Mouse (Mus musculus) ovary, postnatal 10 days (tissue): ENCODE measurements around the gene Tppp.
"Not testable (repeated sequence)": the region's sequence is repeated elsewhere in the genome, so short reads cannot be mapped to it uniquely, and the experiment has no call there.

ENCODE experiments used
- DNase-seq: peaks from one replicate; pipeline ENCODE4 v3.0.0; 2022; ENCODE audit warnings: low spot score

The Tppp gene

GRCm38 (mm10) chr13:74025151-74026081 is 16.2 kb downstream of the Tppp start:
- DNase-seq: no peak

- DNase-seq: no peak
Observed at GRCm38 (mm10) chr13:74026215-74026614, 17.0 kb downstream of the Tppp start.

GRCm38 (mm10) chr13:74028116-74028515 is 18.9 kb downstream of the Tppp start:
- DNase-seq: no peak

- no peak for DNase-seq
Observed at GRCm38 (mm10) chr13:74029013-74029412, 19.8 kb downstream of the Tppp start.

GRCm38 (mm10) chr13:74030691-74031090 is 21.5 kb downstream of the Tppp start:
- no peak for DNase-seq

DNA sequence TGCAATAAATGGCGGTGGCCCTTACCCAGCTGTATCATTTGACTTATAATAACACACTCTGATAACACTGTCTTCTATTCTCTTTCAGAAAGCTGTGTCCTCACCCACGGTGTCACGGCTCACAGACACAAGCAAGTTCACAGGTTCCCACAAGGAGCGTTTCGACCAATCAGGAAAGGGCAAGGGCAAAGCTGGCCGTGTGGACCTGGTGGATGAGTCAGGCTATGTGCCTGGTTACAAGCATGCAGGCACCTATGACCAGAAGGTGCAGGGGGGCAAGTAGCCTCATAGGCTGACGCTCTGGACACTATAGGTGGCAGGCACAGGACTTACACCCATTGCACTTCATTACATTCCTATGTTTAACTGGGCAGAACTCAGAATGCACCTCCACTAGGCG is 21.9 kb downstream of the Tppp start:
- no peak for DNase-seq

GRCm38 (mm10) chr13:74034756-74035155 is 25.5 kb downstream of the Tppp start:
- DNase-seq: no peak

DNA sequence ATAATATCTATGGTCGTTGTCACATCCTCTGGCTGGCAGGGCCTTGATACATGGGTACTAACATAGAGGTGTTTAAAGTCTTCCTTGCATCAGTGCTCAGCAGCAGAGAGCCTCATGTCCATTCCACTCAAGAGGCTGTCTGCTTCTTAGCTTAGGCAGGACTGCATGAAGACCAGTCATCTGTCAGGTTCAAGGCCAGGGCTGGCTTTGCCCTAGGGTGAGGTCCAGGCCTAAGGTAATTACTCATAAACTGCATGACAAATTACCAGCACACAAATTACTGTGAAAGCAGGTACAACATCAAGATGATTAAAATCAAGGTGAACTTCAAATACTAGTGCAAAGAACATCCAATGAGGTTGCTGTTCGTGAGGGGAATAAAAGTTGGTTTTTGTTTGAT is 26.6 kb downstream of the Tppp start:
- no peak for DNase-seq

DNA sequence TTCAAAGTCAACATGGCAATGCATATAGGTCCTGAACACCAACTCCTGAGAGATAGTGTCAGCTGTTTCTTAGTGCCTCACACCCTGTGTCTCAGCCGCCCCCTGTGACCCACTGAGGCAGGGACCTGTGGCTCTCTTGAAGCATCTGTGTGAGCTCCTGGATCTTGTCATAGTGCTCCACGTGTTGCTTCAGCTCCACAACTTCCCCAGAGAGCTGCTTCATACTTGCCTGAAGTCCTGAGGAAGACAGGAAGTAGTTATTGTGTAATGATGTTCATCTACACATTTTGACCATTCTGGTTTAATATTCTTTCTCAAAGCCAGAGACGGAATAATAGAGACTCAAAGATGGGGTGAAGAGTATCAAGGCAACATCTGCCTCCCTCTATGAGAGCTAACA is 30.7 kb downstream of the Tppp start:
- no peak for DNase-seq

- DNase-seq: no peak
Observed at GRCm38 (mm10) chr13:74056194-74056593, 47.0 kb downstream of the Tppp start.

DNA sequence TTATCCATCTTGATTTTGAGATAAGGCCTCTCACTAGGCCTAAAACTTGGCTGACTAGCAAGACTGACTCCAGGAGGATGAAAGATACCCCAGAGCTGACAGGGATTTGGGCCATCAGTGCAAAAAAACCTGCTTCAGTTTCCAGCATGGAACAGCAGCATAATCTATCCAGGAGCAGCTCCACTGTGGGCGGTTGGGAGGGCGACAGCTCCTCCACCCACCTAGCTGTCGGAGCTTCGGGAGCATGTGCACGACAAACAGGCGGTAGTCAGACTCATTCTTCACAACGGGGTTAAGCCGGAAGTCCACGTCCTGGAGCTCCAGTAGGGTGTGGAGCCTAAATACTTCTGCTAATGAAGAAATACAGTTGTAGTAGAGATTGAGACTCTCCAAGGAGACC is 48.9 kb downstream of the Tppp start:
- DNase-seq: no peak

GRCm38 (mm10) chr13:74061613-74062377 is 52.6 kb downstream of the Tppp start, which contains the start of gene Cep72:
Cep72 (minus strand) TSS chr13:74062299.
- peak; percentile 95 for DNase-seq

DNA sequence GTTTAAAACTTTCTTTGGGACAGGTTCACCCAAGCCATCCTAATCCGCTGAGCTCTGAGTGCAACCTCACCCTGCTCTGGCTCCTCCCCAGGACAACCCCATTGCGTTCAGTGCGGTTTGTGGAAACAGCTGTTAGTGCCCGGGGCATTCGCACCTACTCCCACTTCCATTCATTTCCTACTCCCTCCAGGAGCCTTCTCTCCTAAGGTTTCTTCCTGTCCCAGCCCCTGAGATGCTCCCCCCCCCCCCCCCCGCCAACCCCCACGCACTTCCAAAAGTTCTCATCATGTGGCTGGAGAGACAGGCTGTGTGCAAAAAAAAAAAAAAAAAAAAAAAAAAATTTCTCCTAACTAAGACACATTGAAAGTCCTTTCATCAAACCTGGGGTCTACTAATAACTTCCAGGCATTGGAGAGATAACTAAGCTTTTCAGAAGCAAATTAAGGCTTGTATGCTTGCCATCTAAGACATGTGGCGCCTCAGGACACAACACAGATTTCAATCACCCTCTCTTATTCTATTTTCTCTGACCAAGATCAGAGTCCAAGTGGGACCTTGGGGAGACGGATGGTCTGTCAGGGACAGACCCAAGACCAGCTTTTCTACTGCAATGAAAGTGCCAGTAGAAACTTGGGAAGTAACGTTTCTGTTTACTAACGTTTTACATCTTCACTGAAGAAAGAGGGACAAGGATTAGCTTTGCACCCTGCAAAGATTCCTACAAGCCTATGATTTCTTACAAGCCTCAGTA is 53.3 kb downstream of the Tppp start:
- DNase-seq: no peak

GRCm38 (mm10) chr13:74063340-74064050 is 54.3 kb downstream of the Tppp start:
- no peak for DNase-seq

GRCm38 (mm10) chr13:74066576-74066975 is 57.4 kb downstream of the Tppp start:
- no peak for DNase-seq

GRCm38 (mm10) chr13:74071244-74071643 is 62.0 kb downstream of the Tppp start:
- not testable (repeated sequence) for DNase-seq

GRCm38 (mm10) chr13:74071714-74072113 is 62.5 kb downstream of the Tppp start:
- DNase-seq: no peak

DNA sequence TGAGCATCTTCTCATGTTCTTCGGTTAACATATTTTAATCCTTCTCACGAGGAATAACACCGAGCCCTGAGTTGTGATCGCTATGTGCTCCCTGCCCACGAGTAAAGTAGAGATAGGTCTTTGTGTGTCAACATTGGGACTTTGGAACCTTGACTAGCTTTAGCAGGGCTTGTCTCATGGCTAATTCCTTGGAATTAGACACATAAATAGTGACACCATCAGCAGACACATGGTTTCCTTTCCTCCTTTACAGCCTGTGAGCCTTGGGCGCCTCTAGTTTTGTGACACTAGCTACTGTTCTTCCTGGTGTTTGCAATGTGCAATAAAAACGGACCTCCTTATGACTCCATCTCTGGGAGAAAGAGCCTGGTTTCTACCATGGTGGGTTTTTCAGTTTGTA is 64.2 kb downstream of the Tppp start:
- DNase-seq: no peak
